Mouse (Mus musculus) liver, embryonic 14.5 days (tissue): Measurements from ENCODE around the gene Zbtb7b.

Source experiments
- CTCF ChIP-seq: IDR thresholded peaks from 2 replicates; pipeline ENCODE4 v1.5.1; 2016; ENCODE audit warnings: antibody characterized with exemption, low read depth, control low read depth
- EP300 ChIP-seq: IDR thresholded peaks from 2 replicates; pipeline ENCODE4 v1.6.1; 2016; ENCODE audit warnings: antibody characterized with exemption, low read depth

DNA sequence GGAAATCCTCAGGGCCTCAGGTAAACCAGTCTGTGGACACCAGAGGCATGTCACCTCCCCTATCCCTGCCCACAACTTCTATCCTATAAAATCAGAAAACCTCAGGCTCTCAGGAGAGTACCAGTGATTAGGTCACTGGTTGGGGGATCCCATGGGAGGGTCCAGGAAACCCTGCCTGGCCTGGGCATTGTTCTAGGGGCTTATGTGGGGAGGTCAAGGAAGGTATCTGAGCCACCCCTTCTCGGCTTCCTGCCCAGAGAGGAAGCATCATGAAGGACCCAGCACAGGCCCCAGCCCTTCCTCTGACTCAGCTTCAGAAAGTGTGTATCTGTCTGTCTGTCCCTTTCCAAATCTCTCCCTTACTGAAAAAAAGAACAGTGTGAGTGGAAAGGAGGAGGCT is 46.7 kb downstream of the Zbtb7b start:
- TF ChIP-seq EP300 (no peak), CTCF (no peak)
